Mouse (Mus musculus): Measurements from ENCODE around the gene Ferd3l.

- TF ChIP-seq POLR2A (IDR thresholded peaks at IDR 0.05; ENCODE audit: extremely low read depth, insufficient read depth, low read length), result no peak
- no peak for TF ChIP-seq CTCF (IDR thresholded peaks at IDR 0.05; ENCODE audit: extremely low read depth, insufficient read depth, low read length)
These were observed 32.8 kb downstream of the Ferd3l start for GRCm38 (mm10) chr12:33961013-33961412.
